Mouse (Mus musculus) lung, postnatal 14 days (tissue): ENCODE results near the gene Gmeb1.
A peak's percentile ranks its signal among the peaks of the same experiment; 100 is the strongest.
"Not testable (repeated sequence)": the region's sequence is repeated elsewhere in the genome, so short reads cannot be mapped to it uniquely, and the experiment has no call there.

ENCODE experiments used
- DNase-seq: peaks from one replicate; pipeline ENCODE4 v3.0.0; 2021

The Gmeb1 gene

GRCm38 (mm10) chr4:132261514-132262357 is at the start of gene Gmeb1:
Gene Gmeb1 (minus strand): TSS chr4:132261602.
- DNase-seq: peak; percentile 79

- peak; percentile 67 for DNase-seq
Observed at GRCm38 (mm10) chr4:132309849-132310472, 48.6 kb upstream of the Gmeb1 start.

- no peak for DNase-seq
Observed at GRCm38 (mm10) chr4:132309140-132309848, 47.9 kb upstream of the Gmeb1 start.

- DNase-seq: peak; percentile 88
Observed at GRCm38 (mm10) chr4:132308437-132309139, 47.2 kb upstream of the Gmeb1 start.

GRCm38 (mm10) chr4:132306004-132306403 is 44.6 kb upstream of the Gmeb1 start:
- no peak for DNase-seq

GRCm38 (mm10) chr4:132305276-132305675 is 43.9 kb upstream of the Gmeb1 start:
- DNase-seq: no peak

GRCm38 (mm10) chr4:132303484-132303883 is 42.1 kb upstream of the Gmeb1 start:
- not testable (repeated sequence) for DNase-seq

GRCm38 (mm10) chr4:132302939-132303479 is 41.6 kb upstream of the Gmeb1 start, which contains the start of gene Rab42:
Gene Rab42 (minus strand): TSS chr4:132303385.
- DNase-seq: peak; percentile 43

- DNase-seq: no peak
Observed at GRCm38 (mm10) chr4:132301965-132302938, 40.9 kb upstream of the Gmeb1 start.

GRCm38 (mm10) chr4:132301486-132301885 is 40.1 kb upstream of the Gmeb1 start:
- no peak for DNase-seq

- no peak for DNase-seq
Observed at GRCm38 (mm10) chr4:132299849-132300248, 38.4 kb upstream of the Gmeb1 start.

- DNase-seq: no peak
Observed at GRCm38 (mm10) chr4:132295696-132296390, 34.4 kb upstream of the Gmeb1 start.

- no peak for DNase-seq
Observed at GRCm38 (mm10) chr4:132293682-132294240, 32.4 kb upstream of the Gmeb1 start.

- peak; percentile 68 for DNase-seq
Observed at GRCm38 (mm10) chr4:132292988-132293387, 31.6 kb upstream of the Gmeb1 start.

- no peak for DNase-seq
Observed at GRCm38 (mm10) chr4:132291624-132292335, 30.4 kb upstream of the Gmeb1 start.

- DNase-seq: no peak
Observed at GRCm38 (mm10) chr4:132291056-132291455, 29.7 kb upstream of the Gmeb1 start.

- DNase-seq: not testable (repeated sequence)
Observed at GRCm38 (mm10) chr4:132288840-132289239, 27.4 kb upstream of the Gmeb1 start.

- DNase-seq: no peak
Observed at GRCm38 (mm10) chr4:132275949-132276348, 14.5 kb upstream of the Gmeb1 start.

GRCm38 (mm10) chr4:132274156-132274862 is 12.9 kb upstream of the Gmeb1 start, which contains the start of gene Taf12:
Gene Taf12 (plus strand): TSS chr4:132274375.
- peak; percentile 92 for DNase-seq
